Mouse (Mus musculus) B cell, adult 2 months (primary cell): Measurements from ENCODE around the gene Ugt2b38.
"Not testable (repeated sequence)": the region's sequence is repeated elsewhere in the genome, so short reads cannot be mapped to it uniquely, and the experiment has no call there.

Experiments used
- DNase-seq, 2 experiments: peaks; one replicate each; pipeline ENCODE4 v3.0.0; 2022

Gene Ugt2b38

DNA sequence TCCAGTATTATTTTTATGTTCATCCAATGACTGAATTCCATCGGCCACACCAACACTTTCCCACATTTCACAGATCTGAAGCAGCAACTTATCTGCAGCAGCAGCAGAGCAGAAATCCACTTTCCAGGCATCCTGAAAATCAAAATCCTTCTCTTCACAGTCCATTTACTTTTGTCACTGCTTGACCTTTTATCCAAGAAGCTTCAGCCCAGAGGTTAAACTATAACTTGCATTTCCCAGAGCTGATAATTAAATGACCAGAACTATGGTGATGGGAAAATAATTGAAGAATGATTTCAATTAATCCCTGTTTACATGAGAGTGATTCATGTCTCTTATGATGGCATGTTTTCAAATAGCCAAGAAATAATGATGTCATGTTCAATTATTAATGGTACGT lies at the start of gene Ugt2b38:
TSS of gene Ugt2b38 (minus strand) at position 163 of the 400 bp plus-strand sequence.
- DNase-seq: not testable (repeated sequence)

DNA sequence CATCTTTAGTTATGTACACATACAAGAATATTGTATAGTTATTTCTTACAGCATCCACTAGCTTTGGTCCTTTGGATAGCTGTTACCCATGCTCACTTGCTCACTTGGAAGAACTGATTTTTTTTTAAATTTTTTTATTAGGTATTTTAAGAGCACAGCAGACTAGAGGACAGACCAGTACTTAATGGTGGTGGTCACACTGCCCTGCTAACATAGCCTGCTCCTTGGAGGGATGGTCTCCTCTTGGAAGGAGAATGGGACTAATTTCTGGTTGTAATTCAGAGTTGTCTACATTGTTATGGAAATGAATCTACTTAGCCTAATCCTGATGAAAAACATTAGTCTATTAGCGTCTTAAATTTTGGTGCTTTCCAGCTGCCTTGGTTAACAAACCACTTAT lies 34.8 kb upstream of the Ugt2b38 start:
- DNase-seq: no peak

DNA sequence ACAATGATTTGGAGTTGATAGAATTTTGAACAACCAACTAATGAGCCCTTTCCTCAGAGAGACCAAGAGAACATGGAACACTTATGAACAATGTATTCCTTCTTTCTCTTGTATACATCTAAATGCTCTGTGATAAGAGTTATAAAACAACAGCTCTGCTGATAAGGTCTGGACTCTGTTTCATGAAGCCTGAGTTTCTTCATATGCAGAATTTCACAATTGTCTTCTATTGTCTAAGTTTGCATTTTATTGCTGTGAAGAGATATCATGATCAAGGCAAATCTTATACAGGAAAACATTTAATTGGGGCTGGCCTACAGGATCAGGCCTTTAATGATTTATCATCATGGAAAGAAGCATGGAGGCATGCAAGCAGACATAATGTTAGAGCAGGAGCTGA lies 33.7 kb upstream of the Ugt2b38 start:
- DNase-seq: no peak

DNA sequence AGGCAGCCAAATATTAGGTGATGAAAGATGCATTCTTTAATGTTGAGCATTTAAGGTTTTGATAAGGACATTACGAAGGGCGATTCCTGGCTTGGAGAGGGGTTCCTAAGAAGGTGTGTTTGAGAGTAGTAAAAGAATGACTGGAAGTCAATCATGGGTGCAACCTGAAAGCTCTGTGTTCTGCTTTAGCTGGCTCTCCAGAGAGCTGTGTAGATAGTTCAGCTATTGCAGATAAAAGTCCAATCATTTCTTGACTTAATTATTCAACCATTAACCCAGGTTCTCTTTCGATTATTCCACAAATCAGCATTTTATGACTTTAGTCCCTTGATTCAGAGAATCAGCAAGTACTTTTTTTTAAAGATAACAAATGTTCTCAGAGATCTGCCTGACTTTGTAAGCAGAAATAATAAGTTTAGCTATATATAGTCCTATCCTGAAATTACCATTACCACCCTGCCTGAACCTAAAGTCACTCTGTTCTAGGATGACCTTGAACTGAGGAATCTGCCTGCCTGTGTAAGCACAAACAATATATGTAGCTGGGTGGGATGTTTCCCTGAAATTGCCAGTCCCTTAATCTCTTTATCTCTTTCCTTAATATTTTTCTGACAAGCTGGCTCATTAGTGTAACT lies 32.3 kb upstream of the Ugt2b38 start:
- DNase-seq: no peak

DNA sequence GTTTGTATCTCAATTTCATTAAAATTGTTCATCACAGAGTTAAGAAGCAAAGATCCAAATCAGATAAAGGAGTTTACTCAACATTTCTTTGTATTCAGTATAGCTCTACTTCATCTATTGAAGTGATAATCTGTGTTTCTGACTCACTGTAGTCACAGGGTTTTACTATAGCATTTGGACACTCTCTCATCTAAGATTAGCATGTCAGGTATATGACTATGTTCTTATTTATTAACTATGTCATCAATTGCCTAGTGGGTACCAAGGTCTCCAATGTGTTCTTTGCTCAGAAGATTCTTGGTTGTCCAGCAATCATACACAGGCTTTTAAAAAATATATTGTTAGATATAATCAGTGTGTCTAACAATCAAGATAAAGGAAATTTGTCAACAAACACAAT lies 31.5 kb upstream of the Ugt2b38 start:
- no peak for DNase-seq

DNA sequence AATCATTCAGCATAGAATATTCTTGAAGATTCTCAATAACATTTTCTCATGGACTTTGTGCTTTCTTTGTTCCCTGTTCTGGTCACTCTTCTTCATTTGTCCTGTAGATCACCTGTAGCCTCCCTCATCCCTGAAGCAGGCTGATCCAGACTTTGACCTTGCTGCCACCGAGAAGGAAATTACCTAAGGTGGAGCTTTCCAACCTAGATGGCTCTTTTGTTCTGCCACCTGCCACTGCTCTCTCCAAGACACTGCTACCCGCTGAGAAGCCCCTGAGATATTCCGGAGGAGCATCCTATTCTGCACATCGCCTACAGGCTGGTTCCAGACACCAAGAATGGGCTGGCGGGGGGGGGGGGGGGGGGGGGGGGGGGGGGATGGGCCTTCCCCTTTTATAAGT lies 28.5 kb upstream of the Ugt2b38 start:
- not testable (repeated sequence) for DNase-seq

DNA sequence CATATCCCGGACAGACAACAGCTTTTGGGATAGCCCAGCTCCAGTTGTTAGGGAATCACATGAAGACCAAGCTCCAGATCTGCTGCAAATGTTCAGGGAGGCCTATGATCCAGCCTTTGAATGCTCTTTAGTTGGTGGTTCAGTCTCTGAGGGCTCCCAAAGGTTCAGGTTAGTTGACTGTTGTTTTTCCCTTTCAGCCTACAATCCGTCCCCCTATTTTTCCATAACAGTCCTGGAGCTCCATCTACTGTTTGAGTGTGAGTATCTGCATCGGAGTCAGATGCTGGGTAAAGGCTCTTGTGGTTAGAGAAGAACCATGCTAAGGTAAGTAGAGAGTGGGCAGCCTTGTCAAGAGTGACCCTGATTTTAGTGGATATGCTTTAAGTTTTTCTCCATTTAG lies 12.3 kb upstream of the Ugt2b38 start:
- DNase-seq: no peak

DNA sequence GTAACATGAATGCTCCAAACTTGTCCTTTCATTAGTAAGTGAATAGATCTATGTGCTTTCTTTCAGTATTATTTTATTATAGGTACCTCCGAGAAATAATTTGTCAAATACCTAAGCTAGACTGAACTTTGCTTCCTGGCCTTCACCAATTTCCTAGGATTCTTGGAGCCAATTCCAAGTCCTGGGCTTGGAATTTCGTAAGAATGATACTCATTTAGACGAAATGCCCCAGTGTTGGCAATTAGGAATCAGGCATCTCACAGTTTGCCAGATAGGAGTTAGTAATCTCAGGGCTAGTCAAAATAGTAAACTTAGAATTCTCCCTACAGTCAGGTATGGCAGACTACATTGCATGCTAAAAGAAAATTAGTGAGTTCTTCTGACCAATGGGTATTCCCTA lies 1.7 kb upstream of the Ugt2b38 start:
- no peak for DNase-seq

DNA sequence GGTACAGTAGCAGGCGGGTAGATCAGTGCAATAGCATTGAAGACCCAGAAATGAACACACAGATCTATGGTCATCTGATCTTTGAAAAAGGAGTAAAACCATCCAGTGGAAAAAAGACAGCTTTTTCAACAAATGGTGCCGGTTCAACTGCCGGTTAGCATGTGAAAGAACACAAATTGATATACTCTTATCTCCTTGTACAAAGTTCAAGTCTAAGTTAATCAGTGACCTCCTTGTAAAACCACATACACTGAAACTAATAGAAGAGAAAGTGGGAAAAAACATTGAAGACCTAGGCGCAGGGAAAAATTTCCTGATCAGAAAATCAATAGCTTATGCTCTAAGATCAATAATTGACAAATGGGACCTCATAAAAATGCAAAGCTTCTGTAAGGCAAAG lies 27.0 kb downstream of the Ugt2b38 start:
- no peak for DNase-seq

DNA sequence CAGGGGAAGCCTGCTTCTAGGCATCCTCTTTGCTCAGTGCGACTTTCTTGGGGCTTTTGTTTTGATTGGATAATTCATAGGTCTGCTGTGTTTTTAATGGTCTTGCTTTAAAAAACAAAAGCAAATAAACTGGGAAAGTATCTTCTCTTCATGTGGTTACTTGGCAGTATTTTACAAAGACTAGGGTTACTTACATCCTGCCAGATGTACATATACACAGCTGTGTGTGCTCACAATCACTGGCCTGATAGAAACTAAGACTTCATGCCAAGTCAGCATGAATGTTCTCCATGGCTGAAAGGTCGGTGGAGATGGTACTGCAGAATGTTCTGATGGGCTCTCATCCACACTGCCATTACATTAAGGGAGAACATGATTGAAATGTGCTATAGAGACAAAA lies 33.2 kb downstream of the Ugt2b38 start:
- DNase-seq: no peak

DNA sequence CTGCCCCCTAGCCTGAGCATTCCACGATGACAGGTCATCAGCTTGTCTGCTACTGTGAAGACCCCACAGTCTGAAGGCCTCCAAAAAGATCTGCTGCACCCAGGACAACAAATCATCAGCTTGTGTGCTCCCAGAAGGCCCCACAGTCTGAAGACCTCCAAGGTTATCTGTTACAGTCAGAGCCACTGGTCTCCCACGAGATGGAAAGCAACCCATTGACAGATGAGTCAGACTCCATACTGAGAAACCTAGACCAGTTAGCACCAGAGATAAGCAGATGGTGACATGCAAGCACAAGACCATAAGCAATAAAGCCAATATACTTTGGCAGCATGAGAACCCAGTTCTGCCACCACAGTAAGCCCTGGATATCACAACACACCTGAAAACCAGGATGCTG lies 43.8 kb downstream of the Ugt2b38 start:
- DNase-seq: no peak

DNA sequence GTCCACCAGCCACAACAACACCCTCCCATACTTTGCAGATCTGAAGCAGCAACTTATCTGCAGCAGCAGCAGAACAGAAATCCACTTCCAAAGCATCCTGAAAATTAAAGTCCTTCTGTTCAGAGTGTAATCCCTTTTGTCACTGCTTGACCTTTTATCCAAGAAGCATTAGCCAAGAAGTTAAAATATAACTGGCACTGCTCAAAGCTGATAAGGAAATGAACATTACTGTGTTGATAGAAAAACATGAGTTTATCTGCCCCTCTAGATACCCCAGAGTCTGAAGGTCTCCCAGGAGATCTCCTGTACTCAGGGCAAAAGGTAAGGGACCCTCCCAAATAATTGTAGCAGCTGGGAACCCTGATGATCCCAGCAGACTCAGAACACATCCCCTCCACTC lies 44.2 kb downstream of the Ugt2b38 start:
- DNase-seq: no peak

DNA sequence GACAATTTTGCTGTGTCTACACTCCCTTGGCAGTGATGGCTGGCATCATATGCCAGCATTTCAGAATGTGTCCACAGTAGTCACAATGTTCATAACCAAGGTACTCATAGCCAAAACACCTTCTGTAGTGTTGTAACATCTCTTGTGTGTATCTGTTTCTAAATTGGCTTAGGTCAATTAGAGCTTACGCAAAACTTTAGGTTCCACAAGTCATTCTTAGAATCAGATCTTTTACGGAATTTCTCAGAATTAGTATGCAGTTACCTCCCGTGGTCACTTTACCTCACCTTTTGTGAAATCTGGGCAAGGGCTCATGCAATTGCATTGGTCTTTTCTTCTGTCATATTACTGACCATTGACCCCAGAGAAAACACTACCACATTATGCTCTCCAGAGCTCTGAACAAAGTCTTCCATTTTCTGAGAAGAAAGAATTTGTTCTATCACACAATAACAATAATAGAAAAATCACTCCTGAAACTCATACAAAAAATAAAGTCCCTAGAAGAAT lies 48.1 kb downstream of the Ugt2b38 start:
- no peak for DNase-seq

DNA sequence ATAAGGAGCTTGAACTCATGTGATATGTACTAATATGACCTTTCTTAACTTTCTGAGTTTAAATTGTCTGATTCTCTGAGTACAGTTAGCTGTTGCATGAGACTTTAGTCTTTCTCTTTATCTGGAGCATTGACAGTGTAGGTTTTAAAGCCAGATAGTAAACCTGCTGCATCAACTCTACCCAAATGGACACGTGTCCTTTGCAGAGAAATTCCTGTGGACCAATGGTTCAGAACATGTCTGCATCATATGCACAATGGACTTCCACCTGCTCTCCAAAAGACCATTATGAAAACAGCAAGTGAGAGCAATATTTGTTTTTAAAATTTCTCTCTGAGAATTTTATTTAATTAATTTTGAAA lies 50.5 kb downstream of the Ugt2b38 start:
- DNase-seq: no peak

DNA sequence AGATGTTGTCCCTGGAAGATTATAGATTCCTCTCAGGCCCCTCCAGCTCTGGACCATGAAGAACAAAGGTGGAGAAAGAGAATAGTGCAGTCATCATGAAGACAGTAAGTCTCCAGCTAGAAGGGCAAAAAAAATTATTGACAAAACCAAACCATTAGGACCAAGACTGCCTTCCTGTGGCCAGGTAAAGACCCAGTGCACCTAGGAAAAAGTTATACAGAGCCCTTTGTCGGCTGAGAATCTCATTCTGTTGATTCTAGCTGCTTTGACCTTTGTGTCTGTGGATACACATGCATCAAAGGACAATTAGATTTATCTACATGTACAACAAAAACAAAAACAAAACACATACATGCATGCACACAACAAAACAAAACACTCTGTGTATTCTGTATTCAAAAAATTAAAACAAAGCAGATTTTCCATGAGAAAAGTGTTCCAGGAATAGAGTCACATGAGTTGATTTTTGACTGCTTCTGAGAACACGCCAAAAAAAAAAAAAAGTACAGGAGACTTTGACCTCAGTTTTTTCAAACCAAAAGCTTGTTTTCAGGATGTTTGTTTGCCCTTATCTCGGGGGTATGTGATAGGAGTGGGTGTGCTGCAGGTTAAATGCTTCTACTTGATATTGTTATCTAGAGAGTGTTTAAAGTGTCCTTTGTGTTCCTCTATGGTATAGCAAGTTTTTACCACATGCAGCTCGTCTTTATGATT lies 51.1 kb downstream of the Ugt2b38 start:
- not testable (repeated sequence) for DNase-seq
